Mouse (Mus musculus): ENCODE results near the gene Rbm5.
A peak's percentile ranks its signal among the peaks of the same experiment; 100 is the strongest.

Gene Rbm5

GRCm38 (mm10) chr9:107701594-107701993 is 69.2 kb downstream of the Rbm5 start:
- peak; percentile 71 to 77 for DNase-seq (ENCODE audit: low spot score in 2 of 2)

- DNase-seq (ENCODE audit: low spot score in 2 of 2) = peak; percentile 46 to 50
These were observed 70.7 kb downstream of the Rbm5 start for GRCm38 (mm10) chr9:107700114-107700571.

- no peak for DNase-seq (ENCODE audit: low spot score in 2 of 2)
These were observed 71.3 kb downstream of the Rbm5 start for GRCm38 (mm10) chr9:107699376-107699980.

- no peak for DNase-seq (ENCODE audit: low spot score in 2 of 2)
These were observed 72.1 kb downstream of the Rbm5 start for GRCm38 (mm10) chr9:107698611-107699190.

DNA sequence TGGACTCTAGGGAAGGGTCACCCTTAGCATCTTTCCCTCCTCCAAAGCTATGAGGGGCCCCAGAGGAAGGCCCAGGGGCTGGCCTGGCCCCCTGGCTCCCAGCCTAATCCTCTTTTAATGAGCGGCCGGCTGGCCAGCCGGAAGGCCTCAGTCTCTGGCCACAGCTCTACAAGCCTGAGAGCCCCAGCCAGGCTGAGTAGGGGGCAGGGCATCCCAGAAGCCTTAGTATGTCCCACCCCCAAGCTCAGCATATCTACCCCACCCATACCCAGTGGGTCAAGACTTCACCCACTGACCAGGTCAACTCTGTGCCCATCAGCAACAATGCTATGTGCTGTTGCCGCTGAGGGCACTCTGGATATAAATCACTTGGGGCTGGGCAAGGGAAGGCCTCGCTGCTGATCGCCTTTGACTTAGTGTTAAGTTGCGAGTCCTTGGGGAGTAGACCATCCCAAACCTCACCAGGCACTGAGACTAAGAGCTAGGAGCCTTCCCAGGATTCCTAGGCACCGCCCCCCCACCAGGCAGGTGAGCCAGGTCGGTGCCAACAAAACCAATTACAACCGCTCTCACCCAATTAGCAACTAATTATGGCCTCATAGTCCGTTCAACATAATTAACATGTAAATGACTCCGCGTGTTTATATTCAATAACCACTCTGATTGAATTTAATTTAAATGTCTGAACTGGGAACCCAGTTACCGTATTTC is 72.8 kb downstream of the Rbm5 start:
- no peak for DNase-seq (ENCODE audit: low spot score in 2 of 2)

GRCm38 (mm10) chr9:107696845-107697610 is 73.8 kb downstream of the Rbm5 start:
- DNase-seq (ENCODE audit: low spot score in 2 of 2) = no peak

GRCm38 (mm10) chr9:107696106-107696479 is 74.7 kb downstream of the Rbm5 start:
- DNase-seq (ENCODE audit: low spot score in 2 of 2) = no peak

DNA sequence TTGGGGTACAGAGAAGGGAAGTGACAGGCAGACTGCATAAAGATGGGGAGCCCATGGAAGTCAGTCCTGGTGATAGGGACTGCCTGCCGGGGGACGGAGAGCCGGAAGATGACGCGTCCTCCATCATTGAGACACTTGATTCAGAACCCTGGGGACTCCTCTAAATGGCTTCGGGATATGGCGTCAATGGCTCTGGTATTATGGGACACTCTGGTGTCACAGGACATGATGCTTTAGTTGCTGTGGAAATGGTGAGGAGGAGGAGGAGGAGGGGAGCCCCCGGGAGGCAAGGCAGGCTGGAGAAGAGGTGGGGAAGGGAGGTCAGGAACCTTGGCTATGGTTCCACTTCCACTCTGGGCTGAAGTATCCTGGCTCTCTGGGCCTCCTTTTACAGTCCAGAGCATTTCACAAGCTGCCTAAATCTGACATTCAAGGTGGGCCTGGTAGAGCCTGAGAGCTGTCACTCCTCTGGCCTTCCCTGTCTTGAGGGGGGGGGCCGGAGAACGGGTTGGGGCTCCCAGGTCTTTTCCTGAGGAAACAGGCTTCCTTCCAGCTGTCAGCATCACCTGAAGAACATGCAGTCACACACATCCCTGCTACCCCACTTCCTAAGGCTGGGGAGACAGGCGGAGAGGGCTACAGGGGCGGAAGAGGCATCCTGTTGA is 75.2 kb downstream of the Rbm5 start:
- no peak for DNase-seq (ENCODE audit: low spot score in 2 of 2)

DNA sequence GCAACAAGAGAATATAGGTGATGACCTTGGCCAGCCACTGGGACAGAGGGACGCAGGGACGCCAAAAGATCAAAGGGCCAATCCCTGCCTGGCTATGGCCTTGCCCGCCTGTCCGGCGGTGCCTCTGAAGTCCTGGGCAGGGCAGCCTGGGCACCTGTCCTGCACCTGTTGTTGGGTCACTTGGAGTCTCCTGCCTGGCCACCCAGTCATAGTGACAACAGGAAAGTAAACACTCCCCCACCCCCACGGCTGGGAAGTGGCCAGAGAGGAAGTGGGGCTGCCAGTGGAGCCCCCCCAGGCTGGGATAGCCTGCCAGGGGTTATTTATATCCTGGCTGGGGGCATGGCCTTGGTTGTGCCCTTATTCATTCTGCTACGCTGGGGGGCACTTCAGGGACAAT is 76.2 kb downstream of the Rbm5 start:
- DNase-seq (ENCODE audit: low spot score in 2 of 2) = no peak

DNA sequence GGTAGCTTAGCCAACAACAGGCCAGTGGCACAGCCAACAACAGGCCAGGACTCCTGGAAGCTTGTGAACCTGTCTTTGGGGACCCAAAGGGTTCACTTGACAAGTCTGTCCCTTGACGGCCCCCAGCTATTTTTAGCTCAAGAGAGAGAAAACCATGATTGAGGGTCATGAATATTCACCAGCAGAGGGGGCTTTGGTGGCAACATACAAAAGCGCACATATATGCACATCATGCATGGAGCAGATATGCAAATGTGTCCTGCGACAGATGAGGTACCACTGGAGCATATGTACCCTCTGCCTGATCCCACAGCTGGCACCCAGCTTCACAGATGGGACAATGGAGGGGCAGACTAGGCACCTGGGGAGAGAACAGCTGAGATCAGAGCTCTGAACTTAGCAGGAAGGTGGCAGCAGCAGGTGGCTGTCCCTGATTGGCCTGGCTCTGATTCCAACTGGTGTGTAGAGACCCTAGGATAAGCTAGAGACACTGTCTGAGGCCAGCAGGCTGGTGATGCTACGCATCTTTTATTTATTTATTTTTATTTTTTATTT is 77.3 kb downstream of the Rbm5 start:
- DNase-seq (ENCODE audit: low spot score in 2 of 2) = no peak

DNA sequence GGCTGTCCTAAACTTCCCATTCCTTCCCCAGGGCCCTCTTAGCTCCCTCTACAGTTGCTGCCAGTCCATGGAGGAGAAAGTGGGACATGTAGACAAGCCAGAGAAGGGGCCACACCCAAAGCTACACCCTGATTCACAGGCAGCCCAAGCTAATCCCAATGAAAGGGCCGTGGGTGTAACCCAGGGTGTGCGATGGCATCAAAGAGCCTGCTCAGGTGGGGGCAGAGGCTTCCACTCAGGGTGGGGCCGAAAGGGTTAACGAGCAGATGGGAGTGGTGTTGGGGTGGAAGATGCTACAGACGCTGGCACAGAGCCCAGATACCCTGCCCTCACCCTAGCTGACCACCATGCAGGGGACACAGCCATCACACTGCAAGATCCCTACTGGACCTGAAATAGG is 78.0 kb downstream of the Rbm5 start:
- DNase-seq (ENCODE audit: low spot score in 2 of 2) = no peak

DNA sequence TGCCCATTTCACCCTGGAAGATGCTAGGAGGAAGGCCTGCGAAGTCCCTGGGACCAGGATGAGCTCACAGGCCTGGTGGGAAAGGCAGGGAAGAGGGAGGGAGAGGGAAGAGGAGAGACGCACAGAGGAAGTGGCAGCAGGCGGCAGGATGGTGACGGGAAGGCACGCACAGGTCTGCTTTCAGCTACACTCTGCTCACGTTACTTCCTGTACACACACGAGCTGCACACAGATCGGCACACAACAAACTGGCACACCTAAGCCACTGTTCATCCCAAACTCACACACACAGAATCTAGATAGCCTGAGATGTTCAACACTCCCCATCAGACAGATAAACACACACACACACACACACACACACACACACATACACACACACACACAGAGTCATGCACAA is 80.4 kb downstream of the Rbm5 start:
- DNase-seq (ENCODE audit: low spot score in 2 of 2) = no peak

Data from frontal cortex, postnatal 10 days (tissue).